Mouse (Mus musculus) intestine, embryonic 14.5 days (tissue): Measurements from ENCODE around the gene Acsl6. TPM values are rescaled to one million over a fixed set of nuclear protein-coding genes. Genes with fewer than 3 reads are reported as not detected.

ENCODE experiments used
- ATAC-seq: fragments of 200-750 bp; cut with Nextera tagmentation; replicated peaks from 2 replicates; pipeline ENCODE4 v1.8.0; 2017; ENCODE audit warnings: low read depth, moderate number of reproducible peaks, moderate TSS enrichment, moderate library complexity; ENCODE audit not compliant: low FRiP score, low TSS enrichment
- DNase-seq: peaks from one replicate; pipeline ENCODE4 v3.0.0-alpha.2; 2018; ENCODE audit warnings: low spot score
- H3K27ac ChIP-seq: fragments of 300-500 bp; sonication (generic); 2 replicates; pipeline ENCODE4 v1.5.1; 2014; ENCODE audit warnings: low read depth, mild to moderate bottlenecking, control low read depth
- H3K27me3 ChIP-seq: fragments of 300-500 bp; sonication (generic); replicated peaks from 2 replicates; pipeline ENCODE4 v1.6.1; 2014; ENCODE audit warnings: low read length, control low read depth; ENCODE audit not compliant: control insufficient read depth, insufficient read depth
- H3K36me3 ChIP-seq: fragments of 300-500 bp; sonication (generic); 2 replicates; pipeline ENCODE4 v1.6.1; 2014; ENCODE audit warnings: low read length, control low read depth; ENCODE audit not compliant: control insufficient read depth, insufficient read depth
- H3K4me1 ChIP-seq: fragments of 300-500 bp; sonication (generic); replicated peaks from 2 replicates; pipeline ENCODE4 v1.6.1; 2014; ENCODE audit warnings: low read length, control low read depth, mixed read lengths; ENCODE audit not compliant: control insufficient read depth, insufficient read depth
- H3K4me2 ChIP-seq: fragments of 300-500 bp; sonication (generic); 2 replicates; pipeline ENCODE4 v1.6.1; 2014; ENCODE audit warnings: low read length
- H3K4me3 ChIP-seq: fragments of 300-500 bp; sonication (generic); 2 replicates; pipeline ENCODE4 v1.5.1; 2014; ENCODE audit warnings: low read depth, low read length, control low read depth, mixed read lengths
- H3K9ac ChIP-seq: fragments of 300-500 bp; sonication (generic); 2 replicates; pipeline ENCODE4 v1.6.1; 2014; ENCODE audit warnings: mild to moderate bottlenecking, low read length
- H3K9me3 ChIP-seq: fragments of 300-500 bp; sonication (generic); 2 replicates; pipeline ENCODE4 v1.6.1; 2016; ENCODE audit warnings: low read length, control low read depth; ENCODE audit not compliant: control insufficient read depth
- WGBS: fragments of 180-500 bp; shearing (Covaris S2); extraction: QIAGEN DNeasy Blood & Tissue Kit; methylation state at CpG from one replicate; pipeline ENCODE4 v1.1.7; 2014; 5-methylcytosine and 5-hydroxymethylcytosine counted together
- polyA plus RNA-seq: library from polyadenylated mRNA; unstranded; fragments of >200 nt; fragmentation: Nextera tagmentation; extraction: Ambion mirVana; gene quantifications from 2 replicates; pipeline ENCODE4 v1.2.1, GENCODE M21; 2014

Gene Acsl6
- 1.9 and 2.6 TPM in 2 replicates for polyA plus RNA-seq

- 0 out of 2 replicates have a peak, but pooled peaks cover under 1% of the 10 kb centered on the region for H3K9me3 ChIP-seq
- ATAC-seq (0 out of 2 replicates have a peak, but pooled peaks have one; percentile 32), DNase-seq (peak; percentile 70)
- peak within 1 kb of the TSS; percentile 93 for H3K4me2 ChIP-seq
- H3K4me1 ChIP-seq = 0 out of 2 replicates have a peak, but pooled peaks cover 4% of the 10 kb centered on the region
- no peaks in the 10 kb centered on the region for H3K36me3 ChIP-seq
- H3K27me3 ChIP-seq = 0 out of 2 replicates have a peak, but pooled peaks cover 9% of the 10 kb centered on the region
- WGBS = under 1% methylated on average over 56 of the region's 59 CpGs
- H3K27ac ChIP-seq = no peak within 1 kb of the TSS
- H3K4me3 ChIP-seq = peak within 1 kb of the TSS; percentile 53
- H3K9ac ChIP-seq = peak within 1 kb of the TSS; percentile 45
Observed at GRCm38 (mm10) chr11:54303728-54304470, at the start of gene Acsl6. TSS of gene Acsl6 (plus strand) at chr11:54303798.

GRCm38 (mm10) chr11:54254114-54254513 lies 49.5 kb upstream of the Acsl6 start:
- no peak overlapping the region for H3K9ac ChIP-seq
- no peak overlapping the region for H3K4me2 ChIP-seq
- WGBS = 37% methylated on average over 4 of the region's 4 CpGs
- no peaks in the 10 kb centered on the region for H3K27me3 ChIP-seq
- DNase-seq (no peak), ATAC-seq (no peak)
- H3K9me3 ChIP-seq = no peaks in the 10 kb centered on the region
- no peaks in the 10 kb centered on the region for H3K4me1 ChIP-seq
- H3K27ac ChIP-seq = no peak overlapping the region
- no peaks in the 10 kb centered on the region for H3K36me3 ChIP-seq
- no peak overlapping the region for H3K4me3 ChIP-seq

GRCm38 (mm10) chr11:54256624-54257376 lies 46.8 kb upstream of the Acsl6 start:
- no peak overlapping the region for H3K9ac ChIP-seq
- DNase-seq (peak; percentile 65), ATAC-seq (no peak)
- H3K9me3 ChIP-seq = no peaks in the 10 kb centered on the region
- WGBS = 65% methylated on average over 3 of the region's 3 CpGs
- no peaks in the 10 kb centered on the region for H3K36me3 ChIP-seq
- no peaks in the 10 kb centered on the region for H3K4me1 ChIP-seq
- no peaks in the 10 kb centered on the region for H3K27me3 ChIP-seq
- no peak overlapping the region for H3K4me2 ChIP-seq
- H3K4me3 ChIP-seq = no peak overlapping the region
- H3K27ac ChIP-seq = no peak overlapping the region

- Histone ChIP-seq H3K4me1 (no peaks in the 10 kb centered on the region), H3K9me3 (no peaks in the 10 kb centered on the region), H3K27ac (no peak overlapping the region), H3K9ac (no peak overlapping the region), H3K4me3 (no peak overlapping the region), H3K27me3 (no peaks in the 10 kb centered on the region), H3K4me2 (no peak overlapping the region), H3K36me3 (no peaks in the 10 kb centered on the region)
- ATAC-seq (no peak), DNase-seq (no peak)
- 4% methylated on average over 1 of the region's 1 CpGs for WGBS
Observed at GRCm38 (mm10) chr11:54263405-54264031, 40.1 kb upstream of the Acsl6 start.

- DNase-seq = peak; percentile 62
- Histone ChIP-seq H3K4me2 (no peak overlapping the region), H3K27ac (no peak overlapping the region), H3K9me3 (no peaks in the 10 kb centered on the region), H3K36me3 (no peaks in the 10 kb centered on the region), H3K27me3 (no peaks in the 10 kb centered on the region), H3K4me3 (no peak overlapping the region), H3K9ac (no peak overlapping the region), H3K4me1 (no peaks in the 10 kb centered on the region)
- 43% methylated on average over 2 of the region's 2 CpGs for WGBS
- ATAC-seq = no peak
Observed at GRCm38 (mm10) chr11:54264542-54264941, 39.1 kb upstream of the Acsl6 start.

- WGBS = 86% methylated on average over 6 of the region's 6 CpGs
- no peaks in the 10 kb centered on the region for H3K9me3 ChIP-seq
- H3K4me1 ChIP-seq = no peaks in the 10 kb centered on the region
- DNase-seq = no peak
- no peak within 1 kb of the TSS for H3K9ac ChIP-seq
- no peaks in the 10 kb centered on the region for H3K36me3 ChIP-seq
- H3K27ac ChIP-seq = no peak within 1 kb of the TSS
- no peaks in the 10 kb centered on the region for H3K27me3 ChIP-seq
- ATAC-seq = no peak
- no peak within 1 kb of the TSS for H3K4me2 ChIP-seq
- no peak within 1 kb of the TSS for H3K4me3 ChIP-seq
Observed at GRCm38 (mm10) chr11:54267177-54267576, 36.4 kb upstream of the Acsl6 start, which contains the start of gene Il3. TSS of gene Il3 (minus strand) at chr11:54267277.

GRCm38 (mm10) chr11:54269191-54269896 lies 34.3 kb upstream of the Acsl6 start:
- Histone ChIP-seq H3K4me1 (no peaks in the 10 kb centered on the region), H3K27me3 (no peaks in the 10 kb centered on the region), H3K4me3 (no peak overlapping the region), H3K9ac (no peak overlapping the region), H3K27ac (no peak overlapping the region), H3K36me3 (no peaks in the 10 kb centered on the region), H3K9me3 (no peaks in the 10 kb centered on the region), H3K4me2 (no peak overlapping the region)
- ATAC-seq = no peak
- DNase-seq = no peak
- WGBS = 81% methylated on average over 3 of the region's 3 CpGs

GRCm38 (mm10) chr11:54271437-54271949 lies 32.1 kb upstream of the Acsl6 start:
- ATAC-seq = no peak
- WGBS = 80% methylated on average over 5 of the region's 5 CpGs
- Histone ChIP-seq H3K36me3 (no peaks in the 10 kb centered on the region), H3K27ac (no peak overlapping the region), H3K4me3 (no peak overlapping the region), H3K9ac (no peak overlapping the region), H3K9me3 (no peaks in the 10 kb centered on the region), H3K4me1 (no peaks in the 10 kb centered on the region), H3K27me3 (no peaks in the 10 kb centered on the region), H3K4me2 (no peak overlapping the region)
- no peak for DNase-seq
